Mouse (Mus musculus): Measurements from ENCODE around the gene Gm49630. TPM values are rescaled to one million over a fixed set of nuclear protein-coding genes. Genes with fewer than 3 reads are reported as not detected.
A peak's percentile ranks its signal among the peaks of the same experiment; 100 is the strongest.
"Not testable (repeated sequence)": the region's sequence is repeated elsewhere in the genome, so short reads cannot be mapped to it uniquely, and the experiment has no call there.

Gm49630 gene
- polyA plus RNA-seq (2015; fragmentation: Nextera tagmentation; extraction: Ambion mirVana), result not detected in 2 replicates

DNA sequence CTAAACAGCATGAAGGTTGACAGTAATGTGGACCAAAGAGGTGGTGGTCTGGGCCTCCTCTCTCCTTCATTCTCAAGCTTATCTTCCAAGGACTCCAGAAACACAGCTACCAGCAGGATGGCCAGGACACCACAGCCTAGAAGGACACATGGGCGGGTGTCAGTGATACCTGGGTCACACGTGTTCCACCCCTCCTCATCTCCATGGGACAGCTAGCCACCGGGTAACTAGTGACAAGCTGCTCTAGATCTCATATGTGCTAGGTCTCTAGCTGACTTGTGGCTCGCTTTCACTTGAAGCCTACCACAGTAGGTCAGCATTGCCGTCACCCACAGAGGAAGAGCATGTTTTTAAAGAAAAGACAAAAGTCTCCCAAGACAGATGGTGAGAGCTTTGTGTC is at the start of gene Gm49630:
TSS of gene Gm49630 (minus strand) at position 101 of the 400 bp plus-strand sequence.
- not testable (repeated sequence) for H3K4me1 ChIP-seq (ENCODE audit: control insufficient read depth, insufficient read depth, low read depth, low read length); H3K27ac ChIP-seq (ENCODE audit: low read depth, low read length); H3K36me3 ChIP-seq (ENCODE audit: control insufficient read depth, insufficient read depth, low read length); H3K9me3 ChIP-seq (ENCODE audit: control insufficient read depth, low read length); H3K4me3 ChIP-seq (ENCODE audit: low read length); H3K9ac ChIP-seq (ENCODE audit: low read depth, low read length); ATAC-seq; H3K27me3 ChIP-seq (replicated peaks; ENCODE audit: control insufficient read depth, insufficient read depth, low read length); H3K4me2 ChIP-seq (ENCODE audit: low read length)
- WGBS, result 79% methylated on average over 2 of the region's 5 CpGs

GRCm38 (mm10) chr17:7420191-7420973 is 48.6 kb upstream of the Gm49630 start:
- not testable (repeated sequence) for H3K4me3 ChIP-seq (ENCODE audit: low read length); H3K27ac ChIP-seq (ENCODE audit: low read depth, low read length); H3K9me3 ChIP-seq (ENCODE audit: control insufficient read depth, low read length); H3K4me2 ChIP-seq (ENCODE audit: low read length); H3K27me3 ChIP-seq (replicated peaks; ENCODE audit: control insufficient read depth, insufficient read depth, low read length); H3K36me3 ChIP-seq (ENCODE audit: control insufficient read depth, insufficient read depth, low read length); H3K9ac ChIP-seq (ENCODE audit: low read depth, low read length); H3K4me1 ChIP-seq (ENCODE audit: control insufficient read depth, insufficient read depth, low read depth, low read length)
- peak; percentile 96 for ATAC-seq
- WGBS, result 5% methylated on average over 2 of the region's 3 CpGs

GRCm38 (mm10) chr17:7414601-7415310 is 43.0 kb upstream of the Gm49630 start:
- ATAC-seq; H3K27ac ChIP-seq (ENCODE audit: low read depth, low read length); H3K9me3 ChIP-seq (ENCODE audit: control insufficient read depth, low read length); H3K4me2 ChIP-seq (ENCODE audit: low read length); H3K36me3 ChIP-seq (ENCODE audit: control insufficient read depth, insufficient read depth, low read length); H3K4me3 ChIP-seq (ENCODE audit: low read length); H3K9ac ChIP-seq (ENCODE audit: low read depth, low read length); H3K27me3 ChIP-seq (replicated peaks; ENCODE audit: control insufficient read depth, insufficient read depth, low read length); H3K4me1 ChIP-seq (ENCODE audit: control insufficient read depth, insufficient read depth, low read depth, low read length): not testable (repeated sequence)
- WGBS, result 87% methylated on average over 6 of the region's 9 CpGs

GRCm38 (mm10) chr17:7413336-7413735 is 41.6 kb upstream of the Gm49630 start:
- not testable (repeated sequence) for H3K4me1 ChIP-seq (ENCODE audit: control insufficient read depth, insufficient read depth, low read depth, low read length); H3K9me3 ChIP-seq (ENCODE audit: control insufficient read depth, low read length); H3K4me2 ChIP-seq (ENCODE audit: low read length); H3K4me3 ChIP-seq (ENCODE audit: low read length); H3K9ac ChIP-seq (ENCODE audit: low read depth, low read length); H3K36me3 ChIP-seq (ENCODE audit: control insufficient read depth, insufficient read depth, low read length); ATAC-seq; H3K27ac ChIP-seq (ENCODE audit: low read depth, low read length); H3K27me3 ChIP-seq (replicated peaks; ENCODE audit: control insufficient read depth, insufficient read depth, low read length)
- WGBS, result 73% methylated on average over 8 of the region's 8 CpGs

- H3K4me2 ChIP-seq (ENCODE audit: low read length); ATAC-seq; H3K4me3 ChIP-seq (ENCODE audit: low read length); H3K4me1 ChIP-seq (ENCODE audit: control insufficient read depth, insufficient read depth, low read depth, low read length); H3K36me3 ChIP-seq (ENCODE audit: control insufficient read depth, insufficient read depth, low read length); H3K9ac ChIP-seq (ENCODE audit: low read depth, low read length); H3K27me3 ChIP-seq (replicated peaks; ENCODE audit: control insufficient read depth, insufficient read depth, low read length); H3K27ac ChIP-seq (ENCODE audit: low read depth, low read length); H3K9me3 ChIP-seq (ENCODE audit: control insufficient read depth, low read length): not testable (repeated sequence)
- 66% methylated on average over 6 of the region's 6 CpGs for WGBS
Observed at GRCm38 (mm10) chr17:7399770-7400169, 28.0 kb upstream of the Gm49630 start.

DNA sequence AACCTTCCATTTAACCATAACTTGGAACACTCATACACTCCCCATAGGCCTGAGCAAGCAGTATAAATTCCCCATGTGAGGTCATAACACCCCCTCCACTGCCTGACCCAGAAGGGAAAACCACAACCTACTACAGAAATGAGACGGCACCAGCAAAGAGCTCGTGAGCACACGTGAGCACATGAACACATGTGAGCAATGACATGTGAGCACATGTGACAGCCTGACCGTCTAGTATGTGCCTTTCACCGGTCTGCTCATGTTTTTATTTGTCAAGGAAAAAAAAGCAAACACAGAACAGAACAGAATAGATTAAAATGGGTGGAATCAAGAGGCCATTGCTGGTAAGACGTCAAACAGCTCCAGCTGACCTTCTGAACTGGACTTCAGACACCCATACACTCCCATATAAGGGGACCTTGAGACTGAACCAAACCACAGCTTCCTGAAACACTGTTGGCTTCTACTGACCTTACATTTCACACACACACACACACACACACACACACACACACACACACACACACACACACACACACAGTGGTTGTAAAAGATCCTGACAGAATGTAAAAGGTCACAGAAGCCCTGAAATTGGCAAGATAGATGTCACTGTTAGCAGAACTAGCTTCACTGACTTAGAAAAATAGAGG is 26.5 kb upstream of the Gm49630 start:
- H3K9ac ChIP-seq (ENCODE audit: low read depth, low read length); H3K4me2 ChIP-seq (ENCODE audit: low read length); H3K27me3 ChIP-seq (replicated peaks; ENCODE audit: control insufficient read depth, insufficient read depth, low read length); H3K27ac ChIP-seq (ENCODE audit: low read depth, low read length); H3K9me3 ChIP-seq (ENCODE audit: control insufficient read depth, low read length); H3K4me1 ChIP-seq (ENCODE audit: control insufficient read depth, insufficient read depth, low read depth, low read length); H3K4me3 ChIP-seq (ENCODE audit: low read length); H3K36me3 ChIP-seq (ENCODE audit: control insufficient read depth, insufficient read depth, low read length); ATAC-seq: not testable (repeated sequence)
- WGBS, result 90% methylated on average over 6 of the region's 6 CpGs

GRCm38 (mm10) chr17:7397079-7397478 is 25.3 kb upstream of the Gm49630 start:
- H3K4me1 ChIP-seq (ENCODE audit: control insufficient read depth, insufficient read depth, low read depth, low read length); H3K27ac ChIP-seq (ENCODE audit: low read depth, low read length); H3K4me2 ChIP-seq (ENCODE audit: low read length); H3K36me3 ChIP-seq (ENCODE audit: control insufficient read depth, insufficient read depth, low read length); H3K9ac ChIP-seq (ENCODE audit: low read depth, low read length); H3K27me3 ChIP-seq (replicated peaks; ENCODE audit: control insufficient read depth, insufficient read depth, low read length); ATAC-seq; H3K9me3 ChIP-seq (ENCODE audit: control insufficient read depth, low read length); H3K4me3 ChIP-seq (ENCODE audit: low read length): not testable (repeated sequence)
- WGBS, result 89% methylated on average over 11 of the region's 13 CpGs

- not testable (repeated sequence) for H3K27me3 ChIP-seq (replicated peaks; ENCODE audit: control insufficient read depth, insufficient read depth, low read length); H3K9me3 ChIP-seq (ENCODE audit: control insufficient read depth, low read length); H3K4me2 ChIP-seq (ENCODE audit: low read length); H3K9ac ChIP-seq (ENCODE audit: low read depth, low read length); ATAC-seq; H3K27ac ChIP-seq (ENCODE audit: low read depth, low read length); H3K4me1 ChIP-seq (ENCODE audit: control insufficient read depth, insufficient read depth, low read depth, low read length); H3K4me3 ChIP-seq (ENCODE audit: low read length); H3K36me3 ChIP-seq (ENCODE audit: control insufficient read depth, insufficient read depth, low read length)
- WGBS, result no CpG with 5 or more reads among the region's 2 CpGs
Observed at GRCm38 (mm10) chr17:7396288-7396687, 24.5 kb upstream of the Gm49630 start.

DNA sequence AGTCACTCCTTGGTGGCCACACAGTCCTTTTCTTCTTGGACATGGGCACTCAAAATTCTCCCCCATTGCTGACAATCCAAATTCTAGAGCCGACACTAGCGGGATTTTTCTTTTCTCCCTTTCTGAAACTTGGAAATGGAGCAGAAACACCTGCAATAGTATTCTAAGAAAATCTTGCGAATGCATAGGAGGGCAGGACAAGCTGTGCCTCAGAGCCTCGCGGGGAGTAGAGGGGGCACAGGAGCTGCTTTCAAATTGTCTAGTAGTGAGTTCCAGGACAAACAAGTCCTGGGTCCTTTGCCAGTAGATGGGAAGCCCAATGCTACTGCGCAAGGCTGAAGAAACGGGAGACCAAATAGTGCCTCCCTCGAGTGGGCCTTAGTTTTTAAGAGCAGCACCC is 23.9 kb upstream of the Gm49630 start:
- not testable (repeated sequence) for H3K27me3 ChIP-seq (replicated peaks; ENCODE audit: control insufficient read depth, insufficient read depth, low read length)

More for the DNA sequence above, 23.9 kb upstream of the Gm49630 start:
- not testable (repeated sequence) for H3K4me2 ChIP-seq (ENCODE audit: low read length); H3K27ac ChIP-seq (ENCODE audit: low read depth, low read length); H3K4me3 ChIP-seq (ENCODE audit: low read length); H3K9ac ChIP-seq (ENCODE audit: low read depth, low read length); H3K9me3 ChIP-seq (ENCODE audit: control insufficient read depth, low read length); ATAC-seq; H3K36me3 ChIP-seq (ENCODE audit: control insufficient read depth, insufficient read depth, low read length); H3K4me1 ChIP-seq (ENCODE audit: control insufficient read depth, insufficient read depth, low read depth, low read length)
- WGBS, result 89% methylated on average over 6 of the region's 8 CpGs

Measured in hindbrain, embryonic 16.5 days (tissue).